Mouse (Mus musculus) c-Kit-negative CD71-positive TER-119-positive erythroid progenitor cells, embryonic 14.5 days (primary cell): Measurements from ENCODE around the gene Gm37240.

Source experiments
- DNase-seq: peaks from one replicate; pipeline ENCODE4 v3.0.0-alpha.2; 2013; ENCODE audit warnings: low read depth, low spot score

Gene Gm37240

GRCm38 (mm10) chr3:85500096-85500495 lies 387.2 kb downstream of the Gm37240 start:
- DNase-seq = no peak

GRCm38 (mm10) chr3:85496146-85496545 lies 391.2 kb downstream of the Gm37240 start:
- DNase-seq = no peak

- DNase-seq = no peak
Measured at GRCm38 (mm10) chr3:85493796-85494195, 393.5 kb downstream of the Gm37240 start.

- no peak for DNase-seq
Measured at GRCm38 (mm10) chr3:85490204-85490603, 397.1 kb downstream of the Gm37240 start.

DNA sequence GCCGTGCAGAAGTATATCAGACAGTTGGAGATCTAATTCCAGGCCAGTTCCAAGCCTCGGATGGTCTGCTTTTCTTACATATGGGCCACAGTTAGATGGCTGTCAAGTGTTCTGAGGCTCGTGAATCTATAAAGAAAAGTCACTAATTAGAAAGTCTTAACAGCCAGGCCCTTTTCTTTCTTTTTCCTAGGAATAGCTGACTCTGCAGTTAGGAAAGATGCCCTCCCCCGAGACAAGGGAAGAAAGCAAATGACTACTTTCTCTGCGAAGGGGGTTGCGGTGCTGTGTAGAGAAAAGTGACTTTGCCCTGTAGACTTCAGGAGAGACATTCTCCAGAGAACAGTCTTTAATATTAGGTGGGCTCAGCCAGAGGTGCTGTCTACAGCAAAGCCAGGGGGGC lies 399.9 kb downstream of the Gm37240 start:
- no peak for DNase-seq

GRCm38 (mm10) chr3:85485536-85486190 lies 401.7 kb downstream of the Gm37240 start:
- no peak for DNase-seq

GRCm38 (mm10) chr3:85482636-85483035 lies 404.7 kb downstream of the Gm37240 start:
- no peak for DNase-seq

DNA sequence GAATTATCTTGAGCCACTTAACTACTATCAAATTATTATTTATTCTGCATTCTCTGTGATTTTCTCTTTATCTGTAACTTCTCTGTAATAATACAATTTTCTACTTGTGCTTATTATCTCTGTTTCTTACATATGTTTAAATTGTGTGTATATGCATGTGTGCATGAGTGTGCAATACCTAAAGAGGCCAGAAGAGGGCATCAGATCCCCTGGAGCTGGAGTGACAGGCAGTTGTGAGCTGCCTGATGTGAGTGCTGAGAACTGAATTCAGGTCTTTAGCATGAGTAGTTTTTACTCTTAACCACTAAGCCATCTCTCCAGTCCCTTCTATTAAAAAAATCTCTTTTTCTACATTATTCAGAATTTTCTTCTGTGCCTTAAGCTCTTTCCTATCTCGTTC lies 406.7 kb downstream of the Gm37240 start:
- DNase-seq = no peak

- no peak for DNase-seq
Measured at GRCm38 (mm10) chr3:85478731-85479130, 408.6 kb downstream of the Gm37240 start.

- no peak for DNase-seq
Measured at GRCm38 (mm10) chr3:85469711-85470110, 417.6 kb downstream of the Gm37240 start.

DNA sequence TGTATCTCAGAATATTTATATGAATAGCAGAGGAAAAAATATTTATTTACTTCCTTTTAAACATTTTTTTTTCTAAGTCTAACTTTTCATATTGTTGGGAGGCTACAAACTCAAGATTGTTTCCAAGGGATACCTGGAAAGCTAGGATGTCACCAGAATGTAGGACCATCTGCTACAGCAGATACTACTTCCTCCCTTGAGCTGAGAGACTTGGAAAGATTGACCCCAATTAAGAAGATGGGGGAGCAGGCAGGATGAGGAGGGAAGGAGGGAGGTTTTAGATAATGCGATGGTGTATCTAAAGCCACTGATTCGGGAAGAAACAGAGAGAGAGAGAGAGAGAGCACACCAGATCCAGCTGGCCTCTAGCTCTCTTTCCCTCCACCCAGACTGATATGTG lies 418.3 kb downstream of the Gm37240 start:
- DNase-seq = no peak

DNA sequence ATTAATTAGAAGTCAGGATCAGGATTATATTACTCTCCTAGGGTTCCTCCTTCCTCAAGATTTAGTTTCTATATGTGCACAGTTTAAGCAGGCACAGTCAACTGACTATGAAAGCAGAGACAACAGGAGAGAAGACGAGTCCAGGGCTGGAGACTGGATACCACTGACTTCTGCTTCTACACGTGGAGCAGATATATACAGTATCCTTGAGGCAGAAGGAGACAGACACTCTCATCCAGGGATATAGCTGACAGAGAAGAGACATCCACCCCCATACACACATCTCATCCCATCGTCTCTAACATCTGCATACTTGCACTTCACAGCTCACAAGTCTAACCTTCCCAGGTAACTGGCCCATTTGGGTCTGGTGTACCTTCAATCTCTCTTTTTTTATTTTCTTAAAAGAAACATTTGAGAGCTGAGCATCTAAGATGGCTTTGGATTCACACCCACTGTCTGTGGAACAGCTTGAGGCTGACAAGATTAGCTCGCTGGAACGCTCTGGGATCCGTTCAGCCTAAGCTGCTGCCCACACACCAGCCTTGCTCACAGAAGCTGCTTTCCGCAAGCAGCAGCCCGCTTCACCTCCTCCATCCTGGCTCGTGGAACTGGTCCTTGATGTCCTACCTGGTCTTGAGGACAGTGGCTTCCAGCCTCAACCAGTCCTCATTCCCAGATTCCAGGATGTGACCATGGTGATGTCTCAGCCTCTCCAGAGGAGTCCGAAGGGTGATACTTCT lies 421.9 kb downstream of the Gm37240 start:
- no peak for DNase-seq

DNA sequence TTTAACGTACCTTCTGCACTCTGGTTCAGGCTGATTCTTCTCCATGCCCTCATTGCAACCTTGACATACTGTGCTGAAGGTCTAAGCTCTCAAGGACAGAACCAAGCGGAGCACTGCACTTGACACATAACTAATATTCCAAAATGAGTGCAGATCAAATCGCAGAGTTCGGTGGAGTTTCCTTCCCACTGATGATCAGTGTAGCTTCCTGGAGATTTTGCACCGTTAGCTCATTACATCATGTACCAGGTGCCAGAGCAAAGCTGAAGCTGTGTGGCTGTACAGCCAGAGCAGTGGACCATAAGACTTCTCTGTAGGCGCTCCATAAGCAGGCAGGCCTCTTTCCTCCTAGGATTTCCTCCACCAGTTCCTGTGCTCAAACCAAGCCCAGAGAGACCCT lies 427.3 kb downstream of the Gm37240 start:
- no peak for DNase-seq

- DNase-seq = no peak
Measured at GRCm38 (mm10) chr3:85456983-85457382, 430.3 kb downstream of the Gm37240 start.

DNA sequence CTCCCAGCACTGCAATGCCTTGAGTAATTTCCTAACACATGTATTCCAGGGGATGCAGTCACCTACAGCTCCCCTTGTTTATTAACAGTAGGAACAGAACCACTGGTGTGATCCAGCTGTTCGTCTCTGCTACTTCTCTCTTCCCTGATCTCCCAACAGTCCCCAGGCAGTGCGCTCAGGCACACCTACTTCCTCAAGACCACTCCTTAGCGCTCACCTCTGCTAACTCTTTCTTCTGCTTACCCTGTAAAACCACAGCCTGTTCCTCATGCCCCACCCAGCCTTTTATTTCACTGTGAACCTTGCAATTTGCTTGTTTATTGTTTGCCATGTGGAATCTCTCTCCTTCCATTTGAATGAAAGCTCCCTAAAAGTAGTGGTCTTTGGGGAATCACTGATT lies 431.9 kb downstream of the Gm37240 start:
- no peak for DNase-seq

GRCm38 (mm10) chr3:85454001-85454400 lies 433.3 kb downstream of the Gm37240 start:
- no peak for DNase-seq

GRCm38 (mm10) chr3:85449461-85449860 lies 437.9 kb downstream of the Gm37240 start:
- DNase-seq = no peak

DNA sequence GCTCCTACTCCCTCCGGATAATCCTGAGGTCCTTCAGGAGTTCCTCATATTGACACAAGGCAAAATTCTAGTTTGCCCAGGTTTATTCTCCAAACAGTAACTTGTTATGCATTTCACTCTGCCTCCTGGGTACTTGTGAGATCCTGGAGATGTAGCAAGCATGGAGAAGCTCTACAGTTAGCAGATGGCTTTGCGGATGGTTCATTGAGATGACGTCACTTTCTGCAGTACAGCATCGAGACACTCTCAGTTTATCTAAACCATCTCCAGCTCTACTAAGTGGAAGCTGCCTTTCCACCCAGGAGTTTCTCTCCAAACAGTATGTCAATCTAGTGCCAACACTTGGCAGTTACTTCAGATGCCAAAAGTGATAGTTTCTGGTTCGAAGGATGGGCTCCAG lies 444.5 kb downstream of the Gm37240 start:
- no peak for DNase-seq

DNA sequence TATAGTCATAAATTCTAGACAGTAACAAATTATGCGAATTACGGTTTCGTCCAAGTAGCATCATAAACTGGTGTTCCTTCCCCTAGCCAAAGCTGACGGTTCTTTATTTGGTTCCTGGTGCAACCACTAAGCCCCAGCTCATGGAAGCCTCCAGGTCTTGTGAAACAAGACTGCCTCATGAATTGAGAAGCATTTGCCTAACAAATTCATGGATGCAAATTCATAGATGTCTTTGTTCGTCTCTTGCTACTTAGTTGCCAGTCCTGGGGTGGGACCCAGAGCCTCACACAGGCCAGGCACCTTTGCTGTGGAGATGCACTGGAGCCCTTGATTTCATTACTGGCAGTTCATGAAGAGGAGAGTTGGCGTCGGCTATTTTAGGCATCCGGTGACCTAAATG lies 445.1 kb downstream of the Gm37240 start:
- DNase-seq = no peak

GRCm38 (mm10) chr3:85435406-85435805 lies 451.9 kb downstream of the Gm37240 start:
- DNase-seq = no peak

GRCm38 (mm10) chr3:85431208-85431607 lies 456.1 kb downstream of the Gm37240 start:
- DNase-seq = no peak

- no peak for DNase-seq
Measured at GRCm38 (mm10) chr3:85423376-85423997, 463.8 kb downstream of the Gm37240 start.

GRCm38 (mm10) chr3:85421403-85421802 lies 465.9 kb downstream of the Gm37240 start:
- DNase-seq = no peak
